24 mouse cellular contexts compared by ENCODE assay signal in the genomic region with DNA sequence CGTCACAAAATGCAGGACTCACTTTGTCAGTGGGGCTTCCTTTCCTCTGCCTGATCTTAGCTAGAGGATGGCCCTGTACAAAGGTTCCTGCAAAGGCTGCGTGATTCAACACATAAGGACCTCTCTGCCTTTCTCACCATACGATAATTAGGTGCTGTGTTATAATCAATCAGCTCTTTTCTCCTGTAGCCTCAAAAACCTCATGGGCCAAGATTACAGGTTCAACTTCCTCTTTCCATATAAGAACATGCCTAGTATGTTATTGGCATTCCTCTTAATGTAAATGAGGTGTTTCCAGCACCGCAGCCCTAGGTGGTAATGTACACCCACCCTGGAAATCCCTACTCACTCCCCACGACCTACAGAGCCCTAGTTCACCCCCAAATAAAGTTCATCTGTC.
"Had no signal": no experiment of that assay in that cellular context is flagged by ENCODE, and none has a peak within 500 bp of the region (broad histone marks: within the 10 kb centered on the region; RNA-seq: fewer than 3 reads in every experiment).

No protein-coding gene starts in this region.

- H3K9ac ChIP-seq: embryonic facial prominence, embryonic 12.5 days; embryonic facial prominence, embryonic 13.5 days; embryonic facial prominence, embryonic 15.5 days; forebrain, embryonic 12.5 days; forebrain, embryonic 13.5 days; forebrain, embryonic 15.5 days; forebrain, postnatal 0 days had no signal

- H3K36me3 ChIP-seq: embryonic facial prominence, embryonic 10.5 days; embryonic facial prominence, embryonic 12.5 days; embryonic facial prominence, embryonic 13.5 days; embryonic facial prominence, embryonic 15.5 days; forebrain, embryonic 10.5 days; forebrain, embryonic 12.5 days; forebrain, embryonic 15.5 days had no signal

- H3K4me3 ChIP-seq: embryonic facial prominence, embryonic 10.5 days; embryonic facial prominence, embryonic 12.5 days; embryonic facial prominence, embryonic 13.5 days; embryonic facial prominence, embryonic 15.5 days; erythroblast, embryonic 14.5 days; forebrain, embryonic 10.5 days; forebrain, embryonic 12.5 days; forebrain, embryonic 13.5 days; forebrain, embryonic 15.5 days; gastrocnemius, adult 2 months; heart, adult 2 months had no signal

- H3K4me1 ChIP-seq: embryonic facial prominence, embryonic 10.5 days; embryonic facial prominence, embryonic 12.5 days; embryonic facial prominence, embryonic 13.5 days; embryonic facial prominence, embryonic 15.5 days; forebrain, embryonic 10.5 days; forebrain, embryonic 12.5 days; forebrain, embryonic 13.5 days; forebrain, embryonic 15.5 days had no signal

- H3K9me3 ChIP-seq: embryonic facial prominence, embryonic 10.5 days; embryonic facial prominence, embryonic 12.5 days; embryonic facial prominence, embryonic 13.5 days; embryonic facial prominence, embryonic 15.5 days; forebrain, embryonic 10.5 days; forebrain, embryonic 12.5 days; forebrain, embryonic 13.5 days; forebrain, embryonic 15.5 days had no signal

- H3K27ac ChIP-seq: embryonic facial prominence, embryonic 10.5 days; embryonic facial prominence, embryonic 12.5 days; embryonic facial prominence, embryonic 13.5 days; embryonic facial prominence, embryonic 15.5 days; forebrain, embryonic 10.5 days; forebrain, embryonic 12.5 days; forebrain, embryonic 13.5 days; forebrain, embryonic 15.5 days; gastrocnemius, adult 2 months; heart, adult 2 months had no signal

- H3K27me3 ChIP-seq: embryonic facial prominence, embryonic 12.5 days; embryonic facial prominence, embryonic 13.5 days; embryonic facial prominence, embryonic 15.5 days; forebrain, embryonic 12.5 days; forebrain, embryonic 13.5 days; forebrain, embryonic 15.5 days had no signal

- DNase-seq: cerebellum, adult 9-11 months; cerebellum, postnatal 10 days; cerebellum, postnatal 14 days; cerebellum, postnatal 25 days; cerebellum, postnatal 36 days; embryo, embryonic 11 days; forebrain, postnatal 0 days; gastrocnemius, adult 2 months; gastrocnemius, postnatal 10 days; gastrocnemius, postnatal 14 days; gastrocnemius, postnatal 25 days; gastrocnemius, postnatal 36 days; heart, adult 11 months; heart, adult 18-20 months; heart, adult 2 months had no signal
